Mouse (Mus musculus): Measurements from ENCODE around the gene Trappc12.

DNA sequence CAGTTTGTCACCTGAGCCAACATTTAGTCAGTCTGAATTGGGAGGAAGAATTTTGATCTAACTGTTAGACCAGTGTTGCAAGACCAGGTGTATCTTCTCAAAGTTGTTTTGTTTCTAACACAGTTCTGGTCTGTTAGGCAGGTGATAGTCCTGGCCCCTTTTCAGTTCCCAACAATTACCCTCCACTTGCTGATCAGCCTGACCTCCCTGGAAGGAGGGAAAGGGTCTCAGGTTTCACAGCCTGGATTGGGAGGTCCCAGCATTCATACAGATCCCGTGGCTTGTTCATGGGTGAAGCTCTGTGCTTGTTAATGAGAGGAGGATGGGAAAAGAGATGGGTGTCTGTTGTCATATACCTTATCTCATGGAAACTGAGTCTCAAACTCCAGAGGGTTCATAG is 35.0 kb upstream of the Trappc12 start:
- no peak for TF ChIP-seq POLR2A (IDR thresholded peaks at IDR 0.05; ENCODE audit: extremely low read depth, insufficient read depth, low read length)
- no peak for TF ChIP-seq CTCF (IDR thresholded peaks at IDR 0.05; ENCODE audit: extremely low read depth, insufficient read depth, low read length)

Measured in cortical plate, adult 2 months (tissue).